Comparison of ENCODE assay signal across 8 mouse cellular contexts in the genomic region with DNA sequence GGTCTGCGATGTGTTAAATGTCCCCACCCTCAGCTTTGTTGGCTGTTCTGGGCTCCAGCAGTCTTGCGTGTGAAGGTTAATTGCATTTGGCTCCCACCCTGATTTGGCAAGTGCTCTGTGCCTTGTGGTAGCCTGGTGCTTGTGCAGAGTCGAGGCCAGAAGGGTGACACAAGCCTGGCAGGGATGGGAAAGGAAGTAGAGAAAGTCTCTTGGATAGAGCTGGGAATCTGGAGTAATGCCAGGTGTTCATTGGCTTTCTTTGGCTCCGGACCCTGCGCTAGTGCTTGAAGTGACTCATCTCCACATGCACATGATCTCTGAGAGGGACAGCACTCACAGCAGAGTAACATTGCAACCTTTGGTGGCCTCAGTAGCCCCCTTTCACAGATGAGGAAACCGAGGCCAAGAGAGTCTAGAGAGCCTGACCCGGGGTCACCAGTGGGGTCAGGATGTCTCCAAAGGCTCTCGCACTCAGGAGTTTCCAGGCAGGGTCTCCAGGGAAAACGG.
DNase-seq lines count a peak whose midpoint lies in the region; ATAC-seq and TF ChIP-seq lines count a peak whose summit lies in the region.

No protein-coding gene starts in this region.

- H3K9me3 ChIP-seq in kidney, embryonic 15.5 days (replicated peaks): no peaks in the 10 kb centered on the region
- H3K9me3 ChIP-seq in hindbrain, embryonic 15.5 days: no peaks in the 10 kb centered on the region
- H3K9me3 ChIP-seq in limb, embryonic 15.5 days: no peaks in the 10 kb centered on the region

- H3K27me3 ChIP-seq in kidney, embryonic 15.5 days: peaks cover 9% of the 10 kb centered on the region; the same call in 1 of the 2 replicates
- H3K27me3 ChIP-seq in hindbrain, embryonic 15.5 days: no peaks in the 10 kb centered on the region
- H3K27me3 ChIP-seq in limb, embryonic 15.5 days: no peaks in the 10 kb centered on the region

- no peak for TF ChIP-seq POLR2A in olfactory bulb, adult 2 months (IDR thresholded peaks at IDR 0.05; ENCODE audit: insufficient read depth, low read depth, low read length)

- 30% methylated on average over 9 of the region's 9 CpGs for WGBS in kidney, embryonic 15.5 days
- 33% methylated on average over 8 of the region's 9 CpGs for WGBS in hindbrain, embryonic 15.5 days
- WGBS in limb, embryonic 15.5 days: 27% methylated on average over 9 of the region's 9 CpGs
- WGBS in olfactory bulb, adult 2 months: 22% methylated on average over 9 of the region's 9 CpGs

- H3K27ac ChIP-seq in kidney, embryonic 15.5 days: no peak overlapping the region
- H3K27ac ChIP-seq in hindbrain, embryonic 15.5 days (replicated peaks): peak overlapping the region; percentile 82
- no peak overlapping the region for H3K27ac ChIP-seq in limb, embryonic 15.5 days
- no peak overlapping the region for H3K27ac ChIP-seq in olfactory bulb, adult 2 months (ENCODE audit: insufficient read depth, low read depth, low read length)

- peaks cover 13% of the 10 kb centered on the region for H3K4me1 ChIP-seq in kidney, embryonic 15.5 days
- H3K4me1 ChIP-seq in hindbrain, embryonic 15.5 days (replicated peaks): peaks cover 18% of the 10 kb centered on the region
- H3K4me1 ChIP-seq in limb, embryonic 15.5 days: peaks cover 18% of the 10 kb centered on the region
- peaks cover 10% of the 10 kb centered on the region for H3K4me1 ChIP-seq in olfactory bulb, adult 2 months (ENCODE audit: control insufficient read depth, insufficient read depth, low read length)

- peak overlapping the region; percentile 85 for H3K4me2 ChIP-seq in kidney, embryonic 15.5 days
- H3K4me2 ChIP-seq in hindbrain, embryonic 15.5 days: peak overlapping the region; percentile 89
- H3K4me2 ChIP-seq in limb, embryonic 15.5 days: peak overlapping the region; percentile 89

- H3K9ac ChIP-seq in kidney, embryonic 15.5 days: peak overlapping the region; percentile 42; the same call in 1 of the 2 replicates
- H3K9ac ChIP-seq in hindbrain, embryonic 15.5 days: peak overlapping the region; percentile 66
- H3K9ac ChIP-seq in limb, embryonic 15.5 days: no peak overlapping the region

- peak; percentile 53 for ATAC-seq in kidney, embryonic 15.5 days (replicated peaks; ENCODE audit: low FRiP score)
- peak; percentile 74 for ATAC-seq in hindbrain, embryonic 15.5 days (ENCODE audit: low FRiP score, low read depth)
- peak; percentile 55; the same call in 1 of the 2 replicates for ATAC-seq in limb, embryonic 15.5 days (ENCODE audit: insufficient number of reproducible peaks, low FRiP score, low TSS enrichment, low read depth)
- no peak for ATAC-seq in erythroid progenitor cell, adult 5-6 weeks (replicated peaks; ENCODE audit: low FRiP score, poor library complexity, severe bottlenecking)

- H3K4me3 ChIP-seq in kidney, embryonic 15.5 days (replicated peaks): peak overlapping the region; percentile 44
- peak overlapping the region; percentile 51 for H3K4me3 ChIP-seq in hindbrain, embryonic 15.5 days
- peak overlapping the region; percentile 46 for H3K4me3 ChIP-seq in limb, embryonic 15.5 days
- peak overlapping the region; percentile 35 for H3K4me3 ChIP-seq in olfactory bulb, adult 2 months (ENCODE audit: insufficient read depth, low read depth, low read length)

- DNase-seq in kidney, adult 11 months: no peak
- peak; percentile 91 to 93 for DNase-seq in cerebellum, postnatal 10 days
- peak; percentile 30 for DNase-seq in gastrocnemius, postnatal 10 days

- TF ChIP-seq CTCF in olfactory bulb, adult 2 months (IDR thresholded peaks at IDR 0.05; ENCODE audit: insufficient read depth, low read depth, low read length): no peak

- no peaks in the 10 kb centered on the region for H3K36me3 ChIP-seq in kidney, embryonic 15.5 days
- no peaks in the 10 kb centered on the region for H3K36me3 ChIP-seq in hindbrain, embryonic 15.5 days
- H3K36me3 ChIP-seq in limb, embryonic 15.5 days: no peaks in the 10 kb centered on the region
